Mouse (Mus musculus): ENCODE data around the gene Arhgef3. TPM values are rescaled to one million over a fixed set of nuclear protein-coding genes. Genes with fewer than 3 reads are reported as not detected.

Arhgef3 gene
- polyA plus RNA-seq, 1 experiment from 2014 or later: 5.4 TPM

GRCm38 (mm10) chr14:27219668-27220067 is 105.0 kb downstream of the Arhgef3 start:
- Histone ChIP-seq H3K4me2 (ENCODE audit: low read depth, low read length) (no peak overlapping the region), H3K27ac (replicated peaks; ENCODE audit: low read depth, low read length) (no peak overlapping the region), H3K9ac (replicated peaks; ENCODE audit: low read length) (no peak overlapping the region), H3K4me1 (ENCODE audit: control insufficient read depth, insufficient read depth, low read length) (no peaks in the 10 kb centered on the region), H3K36me3 (replicated peaks; ENCODE audit: control insufficient read depth, insufficient read depth, low read depth, low read length) (no peaks in the 10 kb centered on the region), H3K27me3 (ENCODE audit: control insufficient read depth, insufficient read depth, low read length) (no peaks in the 10 kb centered on the region), H3K9me3 (replicated peaks; ENCODE audit: control insufficient read depth, low read length) (no peaks in the 10 kb centered on the region), H3K4me3 (ENCODE audit: low read depth, low read length) (no peak overlapping the region)
- DNase-seq (ENCODE audit: low spot score) (no peak), ATAC-seq (replicated peaks; ENCODE audit: insufficient number of reproducible peaks, low FRiP score, low TSS enrichment, low read depth) (no peak)
- 88% methylated on average over 7 of the region's 7 CpGs for WGBS

GRCm38 (mm10) chr14:27220297-27220696 is 105.6 kb downstream of the Arhgef3 start:
- Histone ChIP-seq H3K36me3 (replicated peaks; ENCODE audit: control insufficient read depth, insufficient read depth, low read depth, low read length) (no peaks in the 10 kb centered on the region), H3K9ac (replicated peaks; ENCODE audit: low read length) (no peak overlapping the region), H3K27me3 (ENCODE audit: control insufficient read depth, insufficient read depth, low read length) (no peaks in the 10 kb centered on the region), H3K27ac (replicated peaks; ENCODE audit: low read depth, low read length) (no peak overlapping the region), H3K4me1 (ENCODE audit: control insufficient read depth, insufficient read depth, low read length) (no peaks in the 10 kb centered on the region), H3K9me3 (replicated peaks; ENCODE audit: control insufficient read depth, low read length) (no peaks in the 10 kb centered on the region), H3K4me2 (ENCODE audit: low read depth, low read length) (no peak overlapping the region), H3K4me3 (ENCODE audit: low read depth, low read length) (no peak overlapping the region)
- DNase-seq (ENCODE audit: low spot score) (no peak), ATAC-seq (replicated peaks; ENCODE audit: insufficient number of reproducible peaks, low FRiP score, low TSS enrichment, low read depth) (no peak)
- 86% methylated on average over 12 of the region's 12 CpGs for WGBS

DNA sequence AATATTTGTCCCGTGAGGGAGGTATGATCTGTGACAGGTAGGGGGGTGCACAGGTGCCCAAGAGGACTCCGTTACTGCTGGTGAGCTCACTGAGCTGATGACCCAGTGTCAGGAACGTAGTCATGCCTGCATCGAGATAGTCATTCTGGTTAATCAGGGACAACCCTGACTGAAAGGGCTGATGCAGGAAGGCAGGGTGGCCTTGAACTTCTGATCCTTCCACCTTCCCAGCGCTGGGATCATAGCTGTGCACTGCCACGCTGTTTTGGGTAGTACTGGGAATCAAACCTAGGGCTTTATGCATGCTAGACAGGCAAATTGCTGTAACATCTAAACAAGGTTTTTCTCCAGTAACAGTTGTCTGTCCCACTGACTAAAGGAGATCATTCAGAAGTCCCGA is 109.9 kb downstream of the Arhgef3 start:
- H3K4me2 ChIP-seq (ENCODE audit: low read depth, low read length): no peak overlapping the region
- no peaks in the 10 kb centered on the region for H3K36me3 ChIP-seq (replicated peaks; ENCODE audit: control insufficient read depth, insufficient read depth, low read depth, low read length)
- H3K4me3 ChIP-seq (ENCODE audit: low read depth, low read length): no peak overlapping the region
- H3K27me3 ChIP-seq (ENCODE audit: control insufficient read depth, insufficient read depth, low read length): no peaks in the 10 kb centered on the region
- DNase-seq (ENCODE audit: low spot score) (no peak), ATAC-seq (replicated peaks; ENCODE audit: insufficient number of reproducible peaks, low FRiP score, low TSS enrichment, low read depth) (no peak)
- WGBS: 86% methylated on average over 7 of the region's 7 CpGs
- no peaks in the 10 kb centered on the region for H3K9me3 ChIP-seq (replicated peaks; ENCODE audit: control insufficient read depth, low read length)
- H3K4me1 ChIP-seq (ENCODE audit: control insufficient read depth, insufficient read depth, low read length): no peaks in the 10 kb centered on the region
- H3K9ac ChIP-seq (replicated peaks; ENCODE audit: low read length): no peak overlapping the region
- H3K27ac ChIP-seq (replicated peaks; ENCODE audit: low read depth, low read length): no peak overlapping the region

- Histone ChIP-seq H3K9ac (replicated peaks; ENCODE audit: low read length) (no peak overlapping the region), H3K27me3 (ENCODE audit: control insufficient read depth, insufficient read depth, low read length) (no peaks in the 10 kb centered on the region), H3K4me1 (ENCODE audit: control insufficient read depth, insufficient read depth, low read length) (peaks cover 5% of the 10 kb centered on the region; the same call in 1 of the 2 replicates), H3K4me2 (ENCODE audit: low read depth, low read length) (no peak overlapping the region), H3K4me3 (ENCODE audit: low read depth, low read length) (no peak overlapping the region), H3K36me3 (replicated peaks; ENCODE audit: control insufficient read depth, insufficient read depth, low read depth, low read length) (no peaks in the 10 kb centered on the region), H3K9me3 (replicated peaks; ENCODE audit: control insufficient read depth, low read length) (no peaks in the 10 kb centered on the region), H3K27ac (replicated peaks; ENCODE audit: low read depth, low read length) (no peak overlapping the region)
- no peak for DNase-seq (ENCODE audit: low spot score)
- 84% methylated on average over 3 of the region's 3 CpGs for WGBS
- ATAC-seq (replicated peaks; ENCODE audit: insufficient number of reproducible peaks, low FRiP score, low TSS enrichment, low read depth): no peak
These were observed 111.6 kb downstream of the Arhgef3 start for GRCm38 (mm10) chr14:27226288-27226687.

GRCm38 (mm10) chr14:27228288-27228687 is 113.6 kb downstream of the Arhgef3 start:
- no peak overlapping the region for H3K4me2 ChIP-seq (ENCODE audit: low read depth, low read length)
- ATAC-seq (replicated peaks; ENCODE audit: insufficient number of reproducible peaks, low FRiP score, low TSS enrichment, low read depth): no peak
- H3K27ac ChIP-seq (replicated peaks; ENCODE audit: low read depth, low read length): no peak overlapping the region
- H3K27me3 ChIP-seq (ENCODE audit: control insufficient read depth, insufficient read depth, low read length): no peaks in the 10 kb centered on the region
- no peak for DNase-seq (ENCODE audit: low spot score)
- H3K9ac ChIP-seq (replicated peaks; ENCODE audit: low read length): no peak overlapping the region
- WGBS: 79% methylated on average over 2 of the region's 2 CpGs
- H3K9me3 ChIP-seq (replicated peaks; ENCODE audit: control insufficient read depth, low read length): no peaks in the 10 kb centered on the region
- no peaks in the 10 kb centered on the region for H3K36me3 ChIP-seq (replicated peaks; ENCODE audit: control insufficient read depth, insufficient read depth, low read depth, low read length)
- peaks cover 5% of the 10 kb centered on the region; the same call in 1 of the 2 replicates for H3K4me1 ChIP-seq (ENCODE audit: control insufficient read depth, insufficient read depth, low read length)
- no peak overlapping the region for H3K4me3 ChIP-seq (ENCODE audit: low read depth, low read length)

- Histone ChIP-seq H3K4me2 (ENCODE audit: low read depth, low read length) (no peak overlapping the region), H3K4me1 (ENCODE audit: control insufficient read depth, insufficient read depth, low read length) (peaks cover 5% of the 10 kb centered on the region; the same call in 1 of the 2 replicates), H3K4me3 (ENCODE audit: low read depth, low read length) (no peak overlapping the region), H3K9ac (replicated peaks; ENCODE audit: low read length) (no peak overlapping the region), H3K36me3 (replicated peaks; ENCODE audit: control insufficient read depth, insufficient read depth, low read depth, low read length) (no peaks in the 10 kb centered on the region), H3K27ac (replicated peaks; ENCODE audit: low read depth, low read length) (no peak overlapping the region), H3K27me3 (ENCODE audit: control insufficient read depth, insufficient read depth, low read length) (no peaks in the 10 kb centered on the region), H3K9me3 (replicated peaks; ENCODE audit: control insufficient read depth, low read length) (no peaks in the 10 kb centered on the region)
- WGBS: 80% methylated on average over 5 of the region's 5 CpGs
- ATAC-seq (replicated peaks; ENCODE audit: insufficient number of reproducible peaks, low FRiP score, low TSS enrichment, low read depth) (no peak), DNase-seq (ENCODE audit: low spot score) (no peak)
These were observed 114.3 kb downstream of the Arhgef3 start for GRCm38 (mm10) chr14:27228941-27229371.

DNA sequence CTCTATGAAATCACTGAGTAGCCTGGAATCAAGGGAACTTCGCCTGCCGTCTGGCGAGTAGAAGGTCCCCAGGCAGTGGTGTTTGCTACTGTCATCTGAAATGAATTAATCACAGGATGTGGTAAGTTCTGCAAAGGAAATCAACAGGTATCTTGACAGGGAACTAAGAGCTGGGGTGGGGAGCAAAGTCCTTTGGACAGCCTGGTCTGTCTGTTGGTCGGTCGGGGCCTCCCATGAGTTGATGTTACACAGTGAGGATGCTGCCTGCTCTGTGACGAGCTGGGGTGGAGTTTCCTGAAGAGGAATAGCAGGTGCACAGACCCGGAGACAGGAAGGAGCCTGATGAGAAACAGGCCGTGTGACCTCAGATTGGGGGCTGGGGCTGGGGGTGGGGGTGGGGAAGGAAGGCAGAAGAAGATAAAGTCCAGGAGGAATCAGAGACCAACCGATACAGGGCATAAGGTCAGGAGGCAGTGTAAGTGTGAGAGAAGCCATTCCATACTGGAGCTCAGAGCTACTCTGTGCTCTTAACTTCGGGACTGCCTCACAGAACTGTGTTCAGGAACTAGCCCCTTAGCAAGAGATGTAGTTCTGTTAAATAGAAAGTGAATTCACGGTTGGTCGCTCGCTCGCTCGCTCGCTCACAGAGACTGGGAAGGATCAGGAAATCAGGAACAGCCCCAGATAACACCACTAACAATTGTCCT is 114.9 kb downstream of the Arhgef3 start:
- H3K9ac ChIP-seq (replicated peaks; ENCODE audit: low read length): no peak overlapping the region
- no peak overlapping the region for H3K4me2 ChIP-seq (ENCODE audit: low read depth, low read length)
- no peak overlapping the region for H3K4me3 ChIP-seq (ENCODE audit: low read depth, low read length)
- 30% methylated on average over 16 of the region's 16 CpGs for WGBS
- H3K27ac ChIP-seq (replicated peaks; ENCODE audit: low read depth, low read length): no peak overlapping the region
- no peaks in the 10 kb centered on the region for H3K36me3 ChIP-seq (replicated peaks; ENCODE audit: control insufficient read depth, insufficient read depth, low read depth, low read length)
- no peaks in the 10 kb centered on the region for H3K9me3 ChIP-seq (replicated peaks; ENCODE audit: control insufficient read depth, low read length)
- DNase-seq (ENCODE audit: low spot score): peak; percentile 21
- no peaks in the 10 kb centered on the region for H3K27me3 ChIP-seq (ENCODE audit: control insufficient read depth, insufficient read depth, low read length)
- peaks cover 5% of the 10 kb centered on the region; the same call in 1 of the 2 replicates for H3K4me1 ChIP-seq (ENCODE audit: control insufficient read depth, insufficient read depth, low read length)
- no peak for ATAC-seq (replicated peaks; ENCODE audit: insufficient number of reproducible peaks, low FRiP score, low TSS enrichment, low read depth)

GRCm38 (mm10) chr14:27230262-27231022 is 115.7 kb downstream of the Arhgef3 start:
- peaks cover 5% of the 10 kb centered on the region; the same call in 1 of the 2 replicates for H3K4me1 ChIP-seq (ENCODE audit: control insufficient read depth, insufficient read depth, low read length)
- H3K9ac ChIP-seq (replicated peaks; ENCODE audit: low read length): no peak overlapping the region
- DNase-seq (ENCODE audit: low spot score) (peak; percentile 43), ATAC-seq (replicated peaks; ENCODE audit: insufficient number of reproducible peaks, low FRiP score, low TSS enrichment, low read depth) (peak; percentile 49; the same call in 1 of the 2 replicates)
- WGBS: 27% methylated on average over 18 of the region's 18 CpGs
- H3K4me3 ChIP-seq (ENCODE audit: low read depth, low read length): no peak overlapping the region
- H3K4me2 ChIP-seq (ENCODE audit: low read depth, low read length): no peak overlapping the region
- H3K27me3 ChIP-seq (ENCODE audit: control insufficient read depth, insufficient read depth, low read length): no peaks in the 10 kb centered on the region
- H3K9me3 ChIP-seq (replicated peaks; ENCODE audit: control insufficient read depth, low read length): no peaks in the 10 kb centered on the region
- no peaks in the 10 kb centered on the region for H3K36me3 ChIP-seq (replicated peaks; ENCODE audit: control insufficient read depth, insufficient read depth, low read depth, low read length)
- no peak overlapping the region for H3K27ac ChIP-seq (replicated peaks; ENCODE audit: low read depth, low read length)
